Mouse (Mus musculus): ENCODE results near the gene Ccdc106. TPM values are rescaled to one million over a fixed set of nuclear protein-coding genes. Genes with fewer than 3 reads are reported as not detected.

Ccdc106 gene
- total RNA-seq, 4 experiments from 2014 or later = not detected

GRCm38 (mm10) chr7:5080010-5080751 is 59.8 kb downstream of the Ccdc106 start, which contains the start of gene Epn1:
TSS of gene Epn1 (plus strand) at chr7:5080235.
- DNase-seq (ENCODE audit: low spot score in 2 of 2) = peak; percentile 92 to 94

- DNase-seq (ENCODE audit: low spot score in 2 of 2) = no peak
Observed at GRCm38 (mm10) chr7:5080815-5081214, 60.5 kb downstream of the Ccdc106 start.

- no peak for DNase-seq (ENCODE audit: low spot score in 2 of 2)
Observed at GRCm38 (mm10) chr7:5081241-5081640, 60.9 kb downstream of the Ccdc106 start.

- no peak for DNase-seq (ENCODE audit: low spot score in 2 of 2)
Observed at GRCm38 (mm10) chr7:5081939-5082338, 61.6 kb downstream of the Ccdc106 start.

- DNase-seq (ENCODE audit: low spot score in 2 of 2) = no peak
Observed at GRCm38 (mm10) chr7:5083325-5084105, 63.2 kb downstream of the Ccdc106 start.

GRCm38 (mm10) chr7:5085512-5085911 is 65.2 kb downstream of the Ccdc106 start:
- no peak for DNase-seq (ENCODE audit: low spot score in 2 of 2)

GRCm38 (mm10) chr7:5086921-5087440 is 66.6 kb downstream of the Ccdc106 start:
- no peak for DNase-seq (ENCODE audit: low spot score in 2 of 2)

- DNase-seq (ENCODE audit: low spot score in 2 of 2) = no peak
Observed at GRCm38 (mm10) chr7:5087886-5088285, 67.5 kb downstream of the Ccdc106 start.

GRCm38 (mm10) chr7:5089853-5090252 is 69.5 kb downstream of the Ccdc106 start:
- no peak for DNase-seq (ENCODE audit: low spot score in 2 of 2)

GRCm38 (mm10) chr7:5091008-5091728 is 70.8 kb downstream of the Ccdc106 start:
- DNase-seq (ENCODE audit: low spot score in 2 of 2) = no peak

GRCm38 (mm10) chr7:5092381-5092780 is 72.0 kb downstream of the Ccdc106 start:
- DNase-seq (ENCODE audit: low spot score in 2 of 2) = no peak

GRCm38 (mm10) chr7:5092831-5093510 is 72.6 kb downstream of the Ccdc106 start:
- DNase-seq (ENCODE audit: low spot score in 2 of 2) = no peak

- no peak for DNase-seq (ENCODE audit: low spot score in 2 of 2)
Observed at GRCm38 (mm10) chr7:5098769-5099168, 78.4 kb downstream of the Ccdc106 start.

GRCm38 (mm10) chr7:5099796-5100195 is 79.4 kb downstream of the Ccdc106 start:
- DNase-seq (ENCODE audit: low spot score in 2 of 2) = no peak

GRCm38 (mm10) chr7:5101066-5101663 is 80.8 kb downstream of the Ccdc106 start:
- DNase-seq (ENCODE audit: low spot score in 2 of 2) = no peak

- DNase-seq (ENCODE audit: low spot score in 2 of 2) = no peak
Observed at GRCm38 (mm10) chr7:5102564-5102963, 82.2 kb downstream of the Ccdc106 start.

- DNase-seq (ENCODE audit: low spot score in 2 of 2) = no peak
Observed at GRCm38 (mm10) chr7:5108272-5108671, 87.9 kb downstream of the Ccdc106 start.

GRCm38 (mm10) chr7:5109301-5109700 is 88.9 kb downstream of the Ccdc106 start:
- DNase-seq (ENCODE audit: low spot score in 2 of 2) = no peak

Data from gastrocnemius, adult 8-10 months (tissue).